Mouse (Mus musculus): ENCODE results near the gene Bloc1s4.

The Bloc1s4 gene

DNA sequence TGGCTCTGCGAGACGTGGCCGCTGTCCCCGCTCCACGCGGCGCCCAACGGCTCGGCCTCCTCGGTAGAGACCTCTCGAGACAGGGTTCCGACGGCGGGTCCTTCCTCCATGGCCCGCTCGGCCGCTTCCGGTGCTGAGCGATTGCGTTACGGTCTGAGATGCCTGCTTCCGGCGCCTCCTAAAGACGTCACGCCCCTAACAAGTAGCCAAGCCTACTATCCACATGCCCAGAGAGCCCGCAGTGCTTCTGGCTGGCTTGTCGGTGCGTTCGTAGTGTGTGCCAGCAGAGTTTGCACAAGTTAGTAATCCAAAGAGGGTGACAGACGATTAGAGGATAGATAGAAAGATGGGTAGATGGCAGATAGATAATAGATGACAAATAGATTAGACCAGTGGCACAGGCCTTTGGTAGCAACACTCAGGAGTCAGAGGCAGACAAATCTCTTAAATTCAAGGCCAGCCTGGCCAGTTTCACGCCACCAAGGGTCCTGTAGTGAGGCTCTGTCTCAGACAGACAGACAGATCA lies at the start of gene Bloc1s4:
Gene Bloc1s4 (minus strand): TSS at position 115 of the 526 bp plus-strand sequence.
- peak; percentile 90 to 91 for DNase-seq

- DNase-seq = peak in 1 of 2 experiments; percentile 17
Measured at GRCm38 (mm10) chr5:36797291-36797690, 48.8 kb upstream of the Bloc1s4 start.

DNA sequence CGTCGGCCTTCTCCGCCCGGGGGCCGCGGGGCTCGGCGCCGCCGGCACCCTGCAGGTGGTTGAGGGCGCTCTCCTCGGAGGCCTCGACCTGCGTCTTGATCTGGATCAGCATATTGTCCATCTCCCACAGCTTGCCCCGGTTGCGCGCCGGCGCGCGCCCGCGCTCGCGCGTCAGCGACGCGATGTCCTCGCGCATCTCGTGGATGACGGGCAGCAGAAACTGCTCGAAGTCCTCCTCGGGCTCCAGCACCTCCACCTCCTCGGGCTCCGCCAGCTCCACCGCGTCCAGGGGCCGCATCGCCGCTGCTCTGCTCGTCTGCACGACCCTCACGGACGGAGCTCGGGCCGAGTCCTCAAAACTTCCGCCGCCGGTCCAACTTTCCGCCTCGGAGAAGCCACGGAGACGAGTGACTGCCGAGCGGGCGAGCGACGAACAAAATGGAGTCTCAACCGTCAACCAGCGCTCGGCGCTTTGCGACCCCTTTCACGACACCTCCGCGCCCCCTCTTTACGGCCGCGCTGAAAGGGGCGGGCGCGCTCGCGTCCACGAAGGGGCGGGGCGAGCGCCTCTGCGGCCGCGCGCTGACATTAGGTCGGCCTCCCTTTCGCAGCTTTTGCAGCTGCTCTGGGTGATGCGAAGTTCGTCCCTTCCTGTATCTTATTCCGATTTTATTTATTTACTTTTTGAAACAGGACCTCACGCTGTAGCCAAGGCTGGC lies 48.0 kb upstream of the Bloc1s4 start, which contains the start of gene Mrfap1:
Gene Mrfap1 (minus strand): TSS at position 477 of the 719 bp plus-strand sequence.
- peak; percentile 93 for DNase-seq

GRCm38 (mm10) chr5:36795647-36796295 lies 47.3 kb upstream of the Bloc1s4 start:
- peak; percentile 68 to 74 for DNase-seq

DNA sequence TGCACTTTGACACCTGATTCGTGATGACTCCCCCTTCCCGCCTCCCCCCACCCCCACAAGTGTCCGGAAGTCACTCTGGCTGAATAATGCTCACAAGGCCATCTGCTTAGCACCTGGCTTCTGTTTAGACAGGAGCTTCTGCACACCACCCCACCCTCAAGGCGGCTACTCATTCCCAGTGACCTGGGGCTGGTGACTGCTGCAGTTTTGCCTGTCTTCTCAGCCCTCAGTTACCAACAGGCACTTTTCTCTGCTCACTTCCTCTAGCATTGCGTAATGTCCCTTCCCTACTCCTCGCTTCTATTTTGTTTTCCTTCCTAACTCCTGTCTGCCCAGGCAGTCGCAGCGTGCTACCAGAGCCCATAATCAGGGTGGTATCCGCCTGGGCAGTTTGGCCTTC lies 43.4 kb upstream of the Bloc1s4 start:
- peak in 1 of 2 experiments; percentile 33 for DNase-seq

DNA sequence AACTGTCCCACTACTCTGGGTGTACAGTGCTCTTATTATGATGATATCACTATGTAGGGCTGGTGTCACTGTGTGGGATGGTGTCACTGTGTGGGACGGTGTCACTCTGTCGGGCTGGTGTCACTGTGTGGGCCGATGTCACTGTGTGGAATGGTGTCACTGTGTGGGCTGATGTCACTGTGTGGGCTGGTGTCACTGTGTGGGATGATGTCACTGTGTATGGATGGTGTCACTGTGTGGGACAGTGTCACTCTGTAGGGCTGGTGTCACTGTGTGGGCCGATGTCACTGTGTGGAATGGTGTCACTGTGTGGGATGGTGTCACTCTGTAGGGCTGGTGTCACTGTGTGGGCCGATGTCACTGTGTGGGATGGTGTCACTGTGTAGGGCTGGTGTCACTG lies 37.6 kb upstream of the Bloc1s4 start:
- DNase-seq = no peak

- no peak for DNase-seq
Measured at GRCm38 (mm10) chr5:36779512-36779911, 31.1 kb upstream of the Bloc1s4 start.

- no peak for DNase-seq
Measured at GRCm38 (mm10) chr5:36778901-36779300, 30.5 kb upstream of the Bloc1s4 start.

DNA sequence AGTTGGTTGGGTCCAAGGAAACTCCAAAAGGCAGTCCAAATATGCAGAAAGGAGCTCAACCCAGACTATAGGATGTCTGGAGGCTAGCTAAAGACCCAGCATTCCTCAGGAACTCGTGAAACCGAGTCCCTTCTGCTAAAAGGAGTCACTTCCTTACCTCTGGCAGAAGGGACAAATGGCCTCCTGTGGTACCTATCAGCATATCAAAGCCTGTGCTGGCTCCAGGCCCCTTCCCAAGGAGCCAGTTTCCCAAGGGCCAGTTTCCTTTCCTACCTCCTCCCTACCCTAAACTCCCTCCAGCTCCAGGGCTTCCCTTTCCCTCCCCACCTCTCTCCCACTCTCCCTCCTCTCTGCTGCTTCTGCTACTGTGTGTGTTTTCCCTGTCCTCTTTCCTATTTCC lies 28.7 kb upstream of the Bloc1s4 start:
- DNase-seq = no peak

DNA sequence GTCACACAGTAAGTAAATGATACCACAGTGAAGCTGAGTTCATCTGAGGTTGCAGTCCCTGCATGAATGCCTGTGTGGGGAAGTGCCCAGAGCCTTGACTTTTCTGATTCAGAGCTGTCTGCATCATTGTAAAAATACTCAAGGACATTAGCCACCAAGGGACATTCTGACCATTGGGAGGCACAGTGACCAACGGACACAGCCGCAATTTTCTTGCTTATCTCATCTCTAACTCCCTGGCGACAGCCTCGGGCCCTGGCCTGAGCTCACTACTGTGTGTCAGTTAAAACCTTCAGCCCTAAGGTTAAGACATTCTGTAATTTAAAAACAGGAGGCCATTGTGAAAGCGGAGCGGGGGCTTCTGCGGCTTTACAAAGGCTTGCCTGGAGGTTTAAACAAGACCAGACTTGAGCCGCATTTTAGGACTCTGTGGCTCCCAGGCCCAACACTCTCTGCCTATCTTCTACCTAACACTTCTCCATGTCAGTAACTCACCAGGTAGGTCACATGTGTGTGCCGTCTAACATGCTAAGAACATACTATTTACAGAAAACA lies 27.6 kb upstream of the Bloc1s4 start:
- DNase-seq = no peak

- DNase-seq = no peak
Measured at GRCm38 (mm10) chr5:36775317-36775716, 26.9 kb upstream of the Bloc1s4 start.

GRCm38 (mm10) chr5:36772586-36772985 lies 24.1 kb upstream of the Bloc1s4 start:
- DNase-seq = no peak

DNA sequence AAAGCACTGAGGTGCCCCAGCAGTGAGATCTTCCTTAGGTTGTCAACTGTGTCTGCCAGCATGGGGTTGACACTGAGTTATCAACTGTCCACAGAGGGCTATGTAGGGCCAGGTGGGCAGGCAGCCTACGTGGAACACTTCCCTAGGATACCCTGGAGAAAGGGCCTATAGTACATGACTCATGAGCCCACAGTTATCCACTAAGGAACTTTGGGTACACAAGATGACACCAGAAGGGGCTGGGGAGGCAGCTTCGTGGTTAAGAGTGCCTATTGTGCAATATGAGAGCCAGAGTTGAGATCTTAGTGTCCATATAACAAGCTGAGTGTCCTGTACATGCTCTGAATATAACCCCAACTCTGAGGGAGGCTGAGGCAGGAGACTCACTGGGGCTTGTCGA lies 21.2 kb upstream of the Bloc1s4 start:
- DNase-seq = no peak

DNA sequence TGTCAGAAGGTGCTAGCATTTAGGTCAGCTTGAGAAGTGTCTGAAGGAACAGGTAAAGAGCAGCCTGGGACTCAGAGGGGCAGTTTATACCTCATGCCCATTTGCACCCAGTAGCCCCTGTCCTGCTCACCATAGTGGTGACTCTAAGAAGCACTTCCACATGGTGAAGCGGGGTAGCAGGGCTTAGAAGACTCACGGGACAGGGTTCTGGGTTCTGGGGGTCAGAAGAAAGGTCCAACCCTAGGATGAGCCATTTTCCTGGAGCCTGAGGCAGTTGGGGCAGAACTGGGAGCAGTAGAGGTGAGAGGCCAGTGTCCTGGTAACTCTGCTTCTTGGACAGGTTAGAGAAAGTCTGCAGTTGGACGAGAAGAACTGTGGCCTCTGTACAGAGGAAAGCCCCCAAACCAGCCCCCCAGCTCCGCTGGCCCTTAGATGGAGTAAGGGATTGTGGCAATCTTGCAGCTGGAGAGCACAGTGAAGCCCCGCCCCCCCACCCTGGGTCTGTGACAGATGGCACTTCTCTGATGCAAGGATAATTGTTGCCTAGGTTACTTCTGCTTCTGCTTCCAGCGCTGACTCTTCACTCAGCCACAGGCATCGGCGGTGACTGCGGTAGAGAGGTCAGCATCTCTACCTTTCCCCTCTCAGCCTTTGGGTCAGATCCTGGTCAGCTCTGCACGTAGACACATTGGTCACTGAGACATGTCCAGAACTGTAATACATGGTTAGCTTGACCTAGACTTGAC lies 18.7 kb upstream of the Bloc1s4 start:
- DNase-seq = no peak

DNA sequence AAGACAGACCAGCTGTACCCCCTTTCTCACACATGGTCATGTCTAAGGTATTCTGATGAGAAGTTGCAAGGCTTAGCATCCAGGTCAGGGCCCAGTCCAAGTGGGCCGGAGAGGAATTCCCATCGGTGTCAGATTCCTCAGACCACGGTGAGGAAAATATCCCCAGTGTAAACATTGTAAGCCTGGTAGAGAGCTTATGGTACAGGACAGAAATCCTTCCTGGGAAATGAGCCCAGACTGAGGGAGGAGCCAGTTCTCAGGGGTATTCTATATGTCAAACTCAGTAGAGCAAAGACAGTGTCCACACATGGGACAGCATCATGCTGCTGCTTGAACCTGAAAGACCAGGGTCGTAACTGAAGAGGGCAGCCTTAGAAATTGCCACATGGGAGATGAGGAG lies 11.4 kb upstream of the Bloc1s4 start:
- no peak for DNase-seq

- DNase-seq = no peak
Measured at GRCm38 (mm10) chr5:36757033-36757432, 8.6 kb upstream of the Bloc1s4 start.

DNA sequence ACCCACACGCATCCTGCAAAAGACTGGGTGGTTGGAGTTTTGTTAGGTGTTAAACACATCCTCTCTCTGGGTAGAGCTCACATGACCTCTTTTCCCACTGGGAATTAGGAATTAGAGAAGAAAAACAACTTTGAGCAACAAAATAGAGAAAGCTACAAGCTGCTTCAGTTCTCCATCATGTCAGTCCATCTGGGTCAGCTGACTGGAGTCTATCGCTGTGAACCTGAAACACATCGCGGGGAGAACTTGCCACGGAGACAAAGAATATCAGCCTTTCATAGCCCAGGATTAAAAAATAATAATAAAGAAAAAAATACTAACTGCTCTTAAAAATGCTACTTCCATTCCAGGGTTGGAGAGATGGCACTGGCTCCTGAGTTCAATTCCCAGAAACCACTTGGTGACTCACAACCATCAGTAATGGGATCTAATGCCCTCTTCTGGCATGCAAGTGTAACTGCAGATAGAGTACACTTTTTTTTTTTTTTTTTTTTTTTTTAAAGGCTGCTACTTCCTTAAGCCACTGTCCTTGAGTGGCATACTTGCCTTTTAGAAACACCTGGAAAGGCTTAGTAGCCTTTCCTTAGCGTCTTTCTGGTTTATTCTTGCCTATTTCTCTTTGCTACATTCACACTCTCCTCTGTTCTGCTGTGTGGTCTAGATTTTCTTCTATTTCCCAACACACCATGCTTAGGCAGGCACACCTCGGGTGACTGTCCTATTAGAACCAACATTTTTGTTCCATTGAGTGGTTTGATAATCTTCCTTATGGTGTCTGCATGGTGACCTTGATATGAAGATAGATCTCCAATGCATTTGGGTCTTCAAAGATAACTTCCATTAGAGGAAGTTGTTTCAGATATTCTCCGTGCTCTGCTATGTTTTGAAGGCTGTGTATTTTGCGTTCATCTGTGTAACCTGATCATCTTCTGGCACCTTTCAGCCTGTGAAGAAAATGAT lies 1.9 kb upstream of the Bloc1s4 start:
- DNase-seq = no peak

DNA sequence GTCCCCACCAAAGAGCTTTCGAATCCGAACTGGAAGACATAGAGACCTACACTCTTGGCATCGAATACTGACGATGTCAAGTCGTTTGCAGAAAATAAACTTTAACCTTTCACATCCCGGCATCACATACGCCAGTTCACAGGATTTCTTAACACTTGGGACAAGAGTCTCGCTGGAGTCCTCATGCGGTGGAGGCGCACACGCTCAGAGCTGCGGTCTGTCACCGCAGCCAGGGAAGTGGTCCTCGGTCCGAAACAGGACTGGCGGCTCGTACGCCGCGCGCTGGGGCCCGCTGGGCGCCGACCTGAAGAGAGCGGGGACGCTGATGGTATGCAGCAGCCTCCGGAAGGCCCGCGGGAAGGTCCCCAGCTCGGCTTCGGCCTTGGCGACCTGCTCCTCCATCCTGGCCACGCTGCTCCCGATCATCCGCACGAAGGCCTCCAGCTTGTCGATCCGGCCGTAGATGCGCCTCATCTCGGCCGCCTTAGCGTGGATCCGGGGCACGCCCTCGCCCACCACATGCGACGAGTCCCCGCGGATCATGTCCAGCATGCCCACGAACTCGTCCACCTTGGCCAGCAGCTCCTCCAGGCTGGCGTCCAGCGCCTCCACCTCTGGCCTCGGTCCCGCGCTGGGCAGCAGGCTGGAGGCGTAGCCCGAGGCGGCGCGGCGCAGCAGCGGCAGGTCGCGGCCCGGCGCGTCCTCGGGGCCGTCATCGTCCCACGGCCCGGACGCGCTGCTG lies 485 bp downstream of the Bloc1s4 start:
- no peak for DNase-seq

GRCm38 (mm10) chr5:36747071-36747470 lies 1.4 kb downstream of the Bloc1s4 start:
- DNase-seq = no peak

GRCm38 (mm10) chr5:36742126-36742848 lies 6.2 kb downstream of the Bloc1s4 start:
- peak; percentile 76 to 80 for DNase-seq
